Mouse (Mus musculus): Measurements from ENCODE around the gene Cand2.

- TF ChIP-seq CTCF (IDR thresholded peaks at IDR 0.05; ENCODE audit: control insufficient read depth, insufficient read depth, insufficient read length): no peak
- no peak for TF ChIP-seq MYOG (IDR thresholded peaks at IDR 0.05; ENCODE audit: control insufficient read depth, extremely low read depth, insufficient read length)
- TF ChIP-seq MAX (IDR thresholded peaks at IDR 0.05): no peak
- no peak for TF ChIP-seq MYOD1 (IDR thresholded peaks at IDR 0.05; ENCODE audit: control insufficient read depth, insufficient read length, low read depth)
Observed at GRCm38 (mm10) chr6:115770852-115771251, 3.5 kb upstream of the Cand2 start.

Data from C2C12 (cell line).